Mouse (Mus musculus): ENCODE results near the gene 4933424G06Rik. TPM values are rescaled to one million over a fixed set of nuclear protein-coding genes. Genes with fewer than 3 reads are reported as not detected.
"Not testable (repeated sequence)": the region's sequence is repeated elsewhere in the genome, so short reads cannot be mapped to it uniquely, and the experiment has no call there.

4933424G06Rik gene
- not detected in 2 replicates for total RNA-seq (2017)

- peak; percentile 98 for ATAC-seq (replicated peaks; ENCODE audit: low read depth, poor library complexity, severe bottlenecking)
Measured at GRCm38 (mm10) chr1:36709854-36710280, at the start of gene 4933424G06Rik. Gene 4933424G06Rik, plus strand, starts transcription at chr1:36710149.

- peak; percentile 65; the same call in 1 of the 2 replicates for ATAC-seq (replicated peaks; ENCODE audit: low read depth, poor library complexity, severe bottlenecking)
Measured at GRCm38 (mm10) chr1:36664457-36664856, 45.5 kb upstream of the 4933424G06Rik start.

GRCm38 (mm10) chr1:36665165-36665723, 44.7 kb upstream of the 4933424G06Rik start:
- no peak for ATAC-seq (replicated peaks; ENCODE audit: low read depth, poor library complexity, severe bottlenecking)

GRCm38 (mm10) chr1:36665934-36666333, 44.0 kb upstream of the 4933424G06Rik start:
- no peak for ATAC-seq (replicated peaks; ENCODE audit: low read depth, poor library complexity, severe bottlenecking)

- ATAC-seq (replicated peaks; ENCODE audit: low read depth, poor library complexity, severe bottlenecking), result not testable (repeated sequence)
Measured at GRCm38 (mm10) chr1:36668007-36668406, 41.9 kb upstream of the 4933424G06Rik start.

GRCm38 (mm10) chr1:36670256-36670655, 39.7 kb upstream of the 4933424G06Rik start:
- peak; percentile 56 for ATAC-seq (replicated peaks; ENCODE audit: low read depth, poor library complexity, severe bottlenecking)

GRCm38 (mm10) chr1:36671260-36671659, 38.7 kb upstream of the 4933424G06Rik start:
- ATAC-seq (replicated peaks; ENCODE audit: low read depth, poor library complexity, severe bottlenecking), result no peak

- ATAC-seq (replicated peaks; ENCODE audit: low read depth, poor library complexity, severe bottlenecking), result no peak
Measured at GRCm38 (mm10) chr1:36672648-36673350, 37.1 kb upstream of the 4933424G06Rik start.

- no peak for ATAC-seq (replicated peaks; ENCODE audit: low read depth, poor library complexity, severe bottlenecking)
Measured at GRCm38 (mm10) chr1:36674936-36675335, 35.0 kb upstream of the 4933424G06Rik start.

GRCm38 (mm10) chr1:36680893-36681292, 29.1 kb upstream of the 4933424G06Rik start:
- no peak for ATAC-seq (replicated peaks; ENCODE audit: low read depth, poor library complexity, severe bottlenecking)

GRCm38 (mm10) chr1:36682620-36683355, 27.2 kb upstream of the 4933424G06Rik start, which contains the start of gene Fam178b:
Gene Fam178b, minus strand, starts transcription at chr1:36683183.
- no peak for ATAC-seq (replicated peaks; ENCODE audit: low read depth, poor library complexity, severe bottlenecking)

- ATAC-seq (replicated peaks; ENCODE audit: low read depth, poor library complexity, severe bottlenecking), result peak; percentile 99
Measured at GRCm38 (mm10) chr1:36683810-36684467, 26.0 kb upstream of the 4933424G06Rik start.

GRCm38 (mm10) chr1:36690671-36691235, 19.2 kb upstream of the 4933424G06Rik start:
- no peak for ATAC-seq (replicated peaks; ENCODE audit: low read depth, poor library complexity, severe bottlenecking)

GRCm38 (mm10) chr1:36691271-36692155, 18.4 kb upstream of the 4933424G06Rik start, which contains the start of gene Cox5b:
Gene Cox5b, plus strand, starts transcription at chr1:36691449.
- ATAC-seq (replicated peaks; ENCODE audit: low read depth, poor library complexity, severe bottlenecking), result peak; percentile 98

GRCm38 (mm10) chr1:36694871-36695270, 15.1 kb upstream of the 4933424G06Rik start:
- no peak for ATAC-seq (replicated peaks; ENCODE audit: low read depth, poor library complexity, severe bottlenecking)

- ATAC-seq (replicated peaks; ENCODE audit: low read depth, poor library complexity, severe bottlenecking), result no peak
Measured at GRCm38 (mm10) chr1:36696411-36696810, 13.5 kb upstream of the 4933424G06Rik start.

- no peak for ATAC-seq (replicated peaks; ENCODE audit: low read depth, poor library complexity, severe bottlenecking)
Measured at GRCm38 (mm10) chr1:36697030-36697429, 12.9 kb upstream of the 4933424G06Rik start.

GRCm38 (mm10) chr1:36707166-36707565, 2.8 kb upstream of the 4933424G06Rik start:
- ATAC-seq (replicated peaks; ENCODE audit: low read depth, poor library complexity, severe bottlenecking), result no peak

- ATAC-seq (replicated peaks; ENCODE audit: low read depth, poor library complexity, severe bottlenecking), result no peak
Measured at GRCm38 (mm10) chr1:36707797-36708196, 2.2 kb upstream of the 4933424G06Rik start.
